Mouse (Mus musculus) ES-Bruce4 (cell line): ENCODE measurements at regions not wholly inside any gene's neighbourhood (a gene's known extent, or its start where the extent isn't known, plus 50 kb on each side); places are given as distances from the start of the nearest gene placed in this dataset.

Source experiments
- CTCF ChIP-seq: IDR thresholded peaks from one replicate; pipeline ENCODE4 v1.8.1; 2011; ENCODE audit warnings: low read depth, low read length
- POLR2A ChIP-seq: IDR thresholded peaks from one replicate; pipeline ENCODE4 v1.8.1; 2011; ENCODE audit warnings: low read length; ENCODE audit not compliant: insufficient read depth

GRCm38 (mm10) chr5:133884593-133884992 lies 214.9 kb upstream of the Castor2 start:
- TF ChIP-seq CTCF, result no peak
- no peak for TF ChIP-seq POLR2A
